In the genomic region with DNA sequence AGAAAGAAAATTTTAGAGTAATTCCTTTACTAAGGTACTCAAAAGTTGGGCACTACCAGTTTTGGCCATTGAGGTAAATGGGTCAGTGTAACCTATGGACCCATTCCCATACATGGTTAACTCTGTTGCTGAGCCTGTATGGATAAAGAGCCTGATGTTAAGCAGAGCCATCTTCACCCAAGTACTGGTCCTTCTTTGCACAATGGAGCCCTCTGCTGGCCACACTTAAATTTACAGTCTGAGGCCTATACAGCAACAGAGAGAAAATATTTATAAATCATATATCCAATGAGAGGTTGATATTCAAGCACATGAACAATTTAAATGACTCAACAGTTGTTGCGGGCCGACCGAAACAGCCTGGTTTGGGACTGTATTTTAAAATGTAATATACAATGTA, we compare ENCODE assay signal across 11 mouse cellular contexts. TPM values are rescaled to one million over a fixed set of nuclear protein-coding genes. Genes with fewer than 3 reads are reported as not detected.
DNase-seq lines count a peak whose midpoint lies in the region; ATAC-seq and TF ChIP-seq lines count a peak whose summit lies in the region.
"Had no signal": no experiment of that assay in that cellular context is flagged by ENCODE, and none has a peak within 500 bp of the region (broad histone marks: within the 10 kb centered on the region; RNA-seq: fewer than 3 reads in every experiment).

No protein-coding gene starts in this region.

- no peak overlapping the region for H3K27ac ChIP-seq in forebrain, postnatal 0 days (ENCODE audit: low read depth, low read length)
- no peak overlapping the region for H3K27ac ChIP-seq in forebrain, embryonic 12.5 days
- no peak overlapping the region for H3K27ac ChIP-seq in lung, embryonic 14.5 days (ENCODE audit: low read depth)
- H3K27ac ChIP-seq: macrophage had no signal

- H3K9me3 ChIP-seq in forebrain, postnatal 0 days (ENCODE audit: low read length): no peaks in the 10 kb centered on the region
- H3K9me3 ChIP-seq in forebrain, embryonic 12.5 days: no peaks in the 10 kb centered on the region
- no peaks in the 10 kb centered on the region for H3K9me3 ChIP-seq in lung, embryonic 14.5 days (ENCODE audit: low read depth, low read length)

- H3K4me1 ChIP-seq in forebrain, postnatal 0 days (ENCODE audit: insufficient read depth): no peaks in the 10 kb centered on the region
- H3K4me1 ChIP-seq in forebrain, embryonic 12.5 days: no peaks in the 10 kb centered on the region
- H3K4me1 ChIP-seq in lung, embryonic 14.5 days (ENCODE audit: insufficient read depth): no peaks in the 10 kb centered on the region
- H3K4me1 ChIP-seq in lung, adult 2 months (ENCODE audit: control insufficient read depth, insufficient read depth, low read length): no peaks in the 10 kb centered on the region

- DNase-seq in forebrain, postnatal 0 days: no peak
- peak; percentile 65 for DNase-seq in lung, embryonic 14.5 days
- no peak for DNase-seq in lung, adult 2 months
- DNase-seq in R1 (ENCODE audit: low read depth, low spot score): peak; percentile 70
- peak; percentile 33 for DNase-seq in forelimb bud, embryonic 11.5 days (ENCODE audit: low read depth, low spot score)
- DNase-seq in retina, postnatal 1 day: peak; percentile 49
- no peak for DNase-seq in urinary bladder, postnatal 36 days (ENCODE audit: low spot score in 2 of 2)

- no peaks in the 10 kb centered on the region for H3K27me3 ChIP-seq in forebrain, postnatal 0 days (ENCODE audit: insufficient read depth, low read length)
- no peaks in the 10 kb centered on the region for H3K27me3 ChIP-seq in forebrain, embryonic 12.5 days
- H3K27me3 ChIP-seq in lung, embryonic 14.5 days (ENCODE audit: insufficient read depth, low read length): no peaks in the 10 kb centered on the region

- TF ChIP-seq POLR2A in lung, adult 2 months (IDR thresholded peaks at IDR 0.05; ENCODE audit: borderline replicate concordance, extremely low read depth, low read depth, low read length): no peak

- no peak for ATAC-seq in forebrain, postnatal 0 days
- no peak for ATAC-seq in forebrain, embryonic 12.5 days (ENCODE audit: low FRiP score)
- ATAC-seq in lung, embryonic 14.5 days (ENCODE audit: insufficient read depth): no peak; the same call in 1 of the 2 replicates

- H3K4me3 ChIP-seq in forebrain, postnatal 0 days (ENCODE audit: low read depth, low read length): no peak overlapping the region
- H3K4me3 ChIP-seq in forebrain, embryonic 12.5 days (replicated peaks): no peak overlapping the region
- no peak overlapping the region for H3K4me3 ChIP-seq in lung, embryonic 14.5 days (ENCODE audit: low read depth, low read length)
- no peak overlapping the region for H3K4me3 ChIP-seq in lung, adult 2 months (replicated peaks; ENCODE audit: extremely low read depth, low read depth, low read length)

- H3K36me3 ChIP-seq in forebrain, postnatal 0 days (ENCODE audit: insufficient read depth): no peaks in the 10 kb centered on the region
- no peaks in the 10 kb centered on the region for H3K36me3 ChIP-seq in forebrain, embryonic 12.5 days (replicated peaks)
- no peaks in the 10 kb centered on the region for H3K36me3 ChIP-seq in lung, embryonic 14.5 days (ENCODE audit: insufficient read depth)

- no peak overlapping the region for H3K9ac ChIP-seq in forebrain, postnatal 0 days
- no peak overlapping the region for H3K9ac ChIP-seq in forebrain, embryonic 12.5 days
- no peak overlapping the region for H3K9ac ChIP-seq in lung, embryonic 14.5 days

- H3K4me2 ChIP-seq in forebrain, postnatal 0 days (ENCODE audit: low read depth): no peak overlapping the region
- H3K4me2 ChIP-seq in forebrain, embryonic 12.5 days: no peak overlapping the region
- H3K4me2 ChIP-seq in lung, embryonic 14.5 days: no peak overlapping the region

- peak; percentile 50 for TF ChIP-seq CTCF in forebrain, postnatal 0 days (IDR thresholded peaks at IDR 0.05; ENCODE audit: low read depth)
- TF ChIP-seq CTCF in lung, embryonic 14.5 days (IDR thresholded peaks at IDR 0.05; ENCODE audit: low read depth): peak; percentile 59
- no peak for TF ChIP-seq CTCF in lung, adult 2 months (IDR thresholded peaks at IDR 0.05; ENCODE audit: insufficient read depth, low read length)

- 96% methylated on average over 3 of the region's 3 CpGs for WGBS in forebrain, postnatal 0 days
- WGBS in forebrain, embryonic 12.5 days: 85% methylated on average over 3 of the region's 3 CpGs
- 92% methylated on average over 3 of the region's 3 CpGs for WGBS in lung, embryonic 14.5 days
- 90% methylated on average over 3 of the region's 3 CpGs for WGBS in lung, adult 2 months

RNA-seq across cellular contexts. Expression of gene Svs5, which starts 16.4 kb away (rescaled TPM):
- total RNA-seq in forebrain, postnatal 0 days (2014; rRNA removed): not detected in 2 replicates
- not detected in 2 replicates for polyA plus RNA-seq in forebrain, postnatal 0 days (2015; fragmentation: Nextera tagmentation; extraction: Ambion mirVana)
- polyA plus RNA-seq in forebrain, embryonic 12.5 days (2016; fragmentation: Nextera tagmentation; extraction: Ambion mirVana): not detected in 2 replicates
- polyA plus RNA-seq in lung, embryonic 14.5 days (2014; fragmentation: Nextera tagmentation; extraction: Ambion mirVana): not detected in 2 replicates
- not detected in 2 replicates for polyA plus RNA-seq in lung, adult 2 months (2012; rRNA removed)
- polyA plus RNA-seq: heart, embryonic 16.5 days; macrophage had no signal

RNA-seq across cellular contexts. Expression of gene Svs6, which starts 32.4 kb away (rescaled TPM):
- total RNA-seq in forebrain, postnatal 0 days (2014; rRNA removed): not detected in 2 replicates
- polyA plus RNA-seq in forebrain, postnatal 0 days (2015; fragmentation: Nextera tagmentation; extraction: Ambion mirVana): not detected in 2 replicates
- polyA plus RNA-seq in forebrain, embryonic 12.5 days (2016; fragmentation: Nextera tagmentation; extraction: Ambion mirVana): not detected in 2 replicates
- polyA plus RNA-seq in lung, embryonic 14.5 days (2014; fragmentation: Nextera tagmentation; extraction: Ambion mirVana): not detected in 2 replicates
- not detected in 2 replicates for polyA plus RNA-seq in lung, adult 2 months (2012; rRNA removed)
- polyA plus RNA-seq: heart, embryonic 16.5 days; macrophage; testis, adult 2 months had no signal

RNA-seq across cellular contexts. Expression of gene Slpi, which starts 39.9 kb away (rescaled TPM):
- not detected in 2 replicates for total RNA-seq in forebrain, postnatal 0 days (2014; rRNA removed)
- 0.71 and 0.77 TPM in 2 replicates for polyA plus RNA-seq in forebrain, postnatal 0 days (2015; fragmentation: Nextera tagmentation; extraction: Ambion mirVana)
- polyA plus RNA-seq in forebrain, embryonic 12.5 days (2016; fragmentation: Nextera tagmentation; extraction: Ambion mirVana): 0.41 TPM in 1 of 2 replicates, not detected in the other
- polyA plus RNA-seq in lung, embryonic 14.5 days (2014; fragmentation: Nextera tagmentation; extraction: Ambion mirVana): 0.73 and 0.86 TPM in 2 replicates
- polyA plus RNA-seq in lung, adult 2 months (2012; rRNA removed): 64.8 and 662 TPM in 2 replicates

RNA-seq across cellular contexts. Expression of gene Rbpjl, which starts 54.0 kb away (rescaled TPM):
- 0.46 TPM in 1 of 2 replicates, not detected in the other for total RNA-seq in forebrain, postnatal 0 days (2014; rRNA removed)
- 0.17 and 0.33 TPM in 2 replicates for polyA plus RNA-seq in forebrain, postnatal 0 days (2015; fragmentation: Nextera tagmentation; extraction: Ambion mirVana)
- polyA plus RNA-seq in forebrain, embryonic 12.5 days (2016; fragmentation: Nextera tagmentation; extraction: Ambion mirVana): 0.08 and 0.09 TPM in 2 replicates
- polyA plus RNA-seq in lung, embryonic 14.5 days (2014; fragmentation: Nextera tagmentation; extraction: Ambion mirVana): 4.9 and 5.1 TPM in 2 replicates
- polyA plus RNA-seq in lung, adult 2 months (2012; rRNA removed): 86.8 and 101 TPM in 2 replicates
- polyA plus RNA-seq: macrophage had no signal

RNA-seq across cellular contexts. Expression of gene Matn4, which starts 56.0 kb away (rescaled TPM):
- 6.2 and 6.3 TPM in 2 replicates for total RNA-seq in forebrain, postnatal 0 days (2014; rRNA removed)
- 3.3 and 7.1 TPM in 2 replicates for polyA plus RNA-seq in forebrain, postnatal 0 days (2015; fragmentation: Nextera tagmentation; extraction: Ambion mirVana)
- 3.3 and 4.0 TPM in 2 replicates for polyA plus RNA-seq in forebrain, embryonic 12.5 days (2016; fragmentation: Nextera tagmentation; extraction: Ambion mirVana)
- polyA plus RNA-seq in lung, embryonic 14.5 days (2014; fragmentation: Nextera tagmentation; extraction: Ambion mirVana): 5.5 and 6.7 TPM in 2 replicates
- polyA plus RNA-seq in lung, adult 2 months (2012; rRNA removed): 78.0 and 80.1 TPM in 2 replicates
- polyA plus RNA-seq: macrophage had no signal

Comparison
In these comparisons a context has a peak if more than half of its experiments do, and no peak if none do; other contexts are left out.
1. DNase-seq: peak in lung, embryonic 14.5 days (single experiment), R1 (single experiment), forelimb bud, embryonic 11.5 days (single experiment) and retina, postnatal 1 day (single experiment); none in forebrain, postnatal 0 days (single experiment), lung, adult 2 months (single experiment) and urinary bladder, postnatal 36 days (0 of 2).
2. RNA of gene Slpi, which starts 39.9 kb away (polyA plus RNA-seq): 64.8 to 662 TPM in lung, adult 2 months; 0.73 to 0.86 TPM in lung, embryonic 14.5 days, 0.71 to 0.77 TPM in forebrain, postnatal 0 days and 0.41 TPM in forebrain, embryonic 12.5 days; every median in the first group is over 10 times any median in the second.